16 mouse cellular contexts compared by ENCODE assay signal in the genomic region with DNA sequence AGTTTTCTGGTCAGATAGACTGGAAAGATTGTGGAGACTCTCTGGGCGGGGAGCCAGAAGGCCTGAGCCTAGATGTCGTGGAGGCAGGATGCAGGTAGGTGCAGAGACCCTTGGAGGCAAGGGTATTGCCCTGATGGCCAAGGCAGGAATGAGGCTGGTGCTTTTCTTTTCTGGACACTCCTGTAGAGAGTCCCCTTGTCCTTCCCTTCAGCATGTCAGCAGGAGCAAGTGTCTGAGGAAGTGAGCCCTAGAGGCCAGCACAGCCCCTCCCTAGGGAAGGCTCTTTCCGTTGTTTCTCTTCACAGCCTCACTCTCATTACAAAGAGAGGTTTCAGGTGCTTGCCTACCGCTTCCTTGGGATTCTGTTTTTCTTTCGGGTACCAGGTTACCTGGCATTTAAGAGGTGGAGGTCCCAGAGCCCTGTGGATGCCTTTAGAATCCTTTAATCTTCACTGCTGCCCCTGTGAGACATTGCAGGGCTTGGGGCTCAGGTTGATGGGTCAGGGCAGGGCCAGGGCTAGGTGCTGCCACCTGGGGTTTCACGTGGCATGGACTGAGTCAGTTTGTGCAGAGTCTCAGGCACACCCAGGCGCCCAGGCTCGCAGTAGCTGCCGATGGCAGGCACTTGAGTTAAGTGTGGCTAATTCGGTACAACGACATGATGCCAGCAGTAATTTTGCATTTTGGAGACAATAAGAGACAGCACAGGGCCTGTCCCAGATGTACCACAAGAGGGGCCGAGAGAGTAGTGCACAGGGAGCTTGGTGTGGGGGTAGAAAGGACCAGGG. TPM values are rescaled to one million over a fixed set of nuclear protein-coding genes. Genes with fewer than 3 reads are reported as not detected.
DNase-seq lines count a peak whose midpoint lies in the region; ATAC-seq and TF ChIP-seq lines count a peak whose summit lies in the region.
"Had no signal": no experiment of that assay in that cellular context is flagged by ENCODE, and none has a peak within 500 bp of the region (broad histone marks: within the 10 kb centered on the region; RNA-seq: fewer than 3 reads in every experiment).

No protein-coding gene starts in this region.

- DNase-seq in hindbrain, embryonic 10.5 days (ENCODE audit: low spot score) = no peak
- DNase-seq in hindbrain, embryonic 11.5 days (ENCODE audit: low spot score) = no peak
- peak; percentile 14 for DNase-seq in lung, postnatal 0 days (ENCODE audit: low spot score)
- DNase-seq in lung, postnatal 25 days (ENCODE audit: low spot score) = no peak
- no peak for DNase-seq in heart, embryonic 10.5 days (ENCODE audit: low spot score)
- DNase-seq in cerebellum, adult 18-20 months = no peak
- DNase-seq: adrenal gland, postnatal 36 days; gastrocnemius, postnatal 14 days; right cerebral cortex, postnatal 25 days; thymus, adult 18-20 months had no signal

- ATAC-seq in hindbrain, embryonic 11.5 days (ENCODE audit: low FRiP score) = no peak
- ATAC-seq in lung, postnatal 0 days = peak; percentile 41; the same call in 1 of the 2 replicates
- no peak for ATAC-seq in limb, embryonic 13.5 days (ENCODE audit: low FRiP score, low read depth)
- ATAC-seq in megakaryocyte-erythroid progenitor cell, adult 5-6 weeks (replicated peaks; ENCODE audit: low FRiP score, low TSS enrichment, poor library complexity, severe bottlenecking) = no peak
- ATAC-seq: forebrain, embryonic 14.5 days; hindbrain, embryonic 16.5 days had no signal

- H3K36me3 ChIP-seq in hindbrain, embryonic 10.5 days = no peaks in the 10 kb centered on the region
- no peaks in the 10 kb centered on the region for H3K36me3 ChIP-seq in hindbrain, embryonic 11.5 days (ENCODE audit: control insufficient read depth, insufficient read depth, low read length)
- H3K36me3 ChIP-seq in lung, postnatal 0 days (ENCODE audit: insufficient read depth, low read length) = no peaks in the 10 kb centered on the region
- H3K36me3 ChIP-seq in heart, embryonic 10.5 days = no peaks in the 10 kb centered on the region
- H3K36me3 ChIP-seq in limb, embryonic 13.5 days = no peaks in the 10 kb centered on the region

- H3K4me2 ChIP-seq in hindbrain, embryonic 11.5 days (replicated peaks; ENCODE audit: low read depth, low read length) = no peak overlapping the region
- no peak overlapping the region for H3K4me2 ChIP-seq in lung, postnatal 0 days (replicated peaks; ENCODE audit: low read depth, low read length)
- H3K4me2 ChIP-seq in limb, embryonic 13.5 days (replicated peaks) = no peak overlapping the region

- H3K4me3 ChIP-seq in hindbrain, embryonic 10.5 days = no peak overlapping the region
- H3K4me3 ChIP-seq in hindbrain, embryonic 11.5 days (ENCODE audit: low read depth, low read length) = no peak overlapping the region
- no peak overlapping the region for H3K4me3 ChIP-seq in lung, postnatal 0 days (ENCODE audit: low read depth, low read length)
- no peak overlapping the region for H3K4me3 ChIP-seq in heart, embryonic 10.5 days
- H3K4me3 ChIP-seq in limb, embryonic 13.5 days = no peak overlapping the region
- H3K4me3 ChIP-seq: myocyte had no signal

- peak overlapping the region; percentile 24; the same call in 1 of the 2 replicates for H3K27ac ChIP-seq in hindbrain, embryonic 10.5 days
- H3K27ac ChIP-seq in hindbrain, embryonic 11.5 days (ENCODE audit: low read depth, low read length) = no peak overlapping the region
- H3K27ac ChIP-seq in lung, postnatal 0 days (ENCODE audit: low read length) = no peak overlapping the region
- H3K27ac ChIP-seq in heart, embryonic 10.5 days = peak overlapping the region; percentile 53
- H3K27ac ChIP-seq in limb, embryonic 13.5 days = no peak overlapping the region
- H3K27ac ChIP-seq: liver, embryonic 14.5 days had no signal

- no peak for TF ChIP-seq CTCF in lung, postnatal 0 days (IDR thresholded peaks at IDR 0.05)

- no peak overlapping the region for H3K9ac ChIP-seq in hindbrain, embryonic 11.5 days (ENCODE audit: low read depth, low read length)
- H3K9ac ChIP-seq in lung, postnatal 0 days (replicated peaks; ENCODE audit: low read depth) = no peak overlapping the region
- H3K9ac ChIP-seq in limb, embryonic 13.5 days = peak overlapping the region; percentile 19; the same call in 1 of the 2 replicates
- H3K9ac ChIP-seq: liver, embryonic 14.5 days had no signal

- no peaks in the 10 kb centered on the region; the same call in 1 of the 2 replicates for H3K27me3 ChIP-seq in hindbrain, embryonic 10.5 days (ENCODE audit: insufficient read depth, poor library complexity, severe bottlenecking)
- 0 out of 2 replicates have a peak, but pooled peaks cover 2% of the 10 kb centered on the region for H3K27me3 ChIP-seq in hindbrain, embryonic 11.5 days (ENCODE audit: control insufficient read depth, insufficient read depth, low read length)
- no peaks in the 10 kb centered on the region for H3K27me3 ChIP-seq in lung, postnatal 0 days (replicated peaks; ENCODE audit: insufficient read depth, low read length)
- H3K27me3 ChIP-seq in heart, embryonic 10.5 days (ENCODE audit: insufficient read depth, poor library complexity, severe bottlenecking) = peaks cover 91% of the 10 kb centered on the region
- no peaks in the 10 kb centered on the region for H3K27me3 ChIP-seq in limb, embryonic 13.5 days

- no peaks in the 10 kb centered on the region for H3K9me3 ChIP-seq in hindbrain, embryonic 10.5 days
- H3K9me3 ChIP-seq in hindbrain, embryonic 11.5 days (ENCODE audit: control insufficient read depth, low read length) = no peaks in the 10 kb centered on the region
- no peaks in the 10 kb centered on the region for H3K9me3 ChIP-seq in lung, postnatal 0 days (ENCODE audit: low read length)
- no peaks in the 10 kb centered on the region for H3K9me3 ChIP-seq in heart, embryonic 10.5 days
- no peaks in the 10 kb centered on the region for H3K9me3 ChIP-seq in limb, embryonic 13.5 days

- TF ChIP-seq EP300 in lung, postnatal 0 days (IDR thresholded peaks at IDR 0.05) = no peak

- peaks cover 38% of the 10 kb centered on the region for H3K4me1 ChIP-seq in hindbrain, embryonic 10.5 days (replicated peaks)
- no peaks in the 10 kb centered on the region for H3K4me1 ChIP-seq in hindbrain, embryonic 11.5 days (replicated peaks; ENCODE audit: control insufficient read depth, insufficient read depth, low read length)
- H3K4me1 ChIP-seq in lung, postnatal 0 days (ENCODE audit: insufficient read depth, low read depth, low read length) = no peaks in the 10 kb centered on the region
- peaks cover 52% of the 10 kb centered on the region for H3K4me1 ChIP-seq in heart, embryonic 10.5 days
- H3K4me1 ChIP-seq in limb, embryonic 13.5 days = peaks cover 25% of the 10 kb centered on the region

- WGBS in hindbrain, embryonic 10.5 days = 68% methylated on average over 12 of the region's 12 CpGs
- WGBS in hindbrain, embryonic 11.5 days = 65% methylated on average over 12 of the region's 12 CpGs
- 46% methylated on average over 12 of the region's 12 CpGs for WGBS in lung, postnatal 0 days
- 39% methylated on average over 12 of the region's 12 CpGs for WGBS in heart, embryonic 10.5 days
- WGBS in limb, embryonic 13.5 days = 61% methylated on average over 12 of the region's 12 CpGs

RNA-seq across cellular contexts. Expression of a gene that starts 50.6 kb away (rescaled TPM):
- 63.2 and 76.8 TPM in 2 replicates for polyA plus RNA-seq in hindbrain, embryonic 10.5 days (2016; fragmentation: Nextera tagmentation; extraction: Ambion mirVana)
- 58.6 and 62.5 TPM in 2 replicates for polyA plus RNA-seq in hindbrain, embryonic 11.5 days (2014; fragmentation: Nextera tagmentation; extraction: Ambion mirVana)
- polyA plus RNA-seq in lung, postnatal 0 days (2015; fragmentation: Nextera tagmentation; extraction: Ambion mirVana) = 20.5 and 24.0 TPM in 2 replicates
- polyA plus RNA-seq in heart, embryonic 10.5 days (2016; fragmentation: Nextera tagmentation; extraction: Ambion mirVana) = 44.3 and 57.8 TPM in 2 replicates
- 62.5 and 63.6 TPM in 2 replicates for polyA plus RNA-seq in limb, embryonic 13.5 days (2015; fragmentation: Nextera tagmentation; extraction: Ambion mirVana)
- total RNA-seq in megakaryocyte-erythroid progenitor cell, adult 5-6 weeks (2014; fragmentation: Nextera tagmentation) = 70.9 and 89.0 TPM in 2 replicates
- total RNA-seq in megakaryocyte-erythroid progenitor cell, adult 5-6 weeks (2017) = 87.0 and 91.8 TPM in 2 replicates

RNA-seq across cellular contexts. Expression of a gene that starts 58.0 kb away (rescaled TPM):
- polyA plus RNA-seq in hindbrain, embryonic 10.5 days (2016; fragmentation: Nextera tagmentation; extraction: Ambion mirVana) = 145 and 149 TPM in 2 replicates
- 160 and 161 TPM in 2 replicates for polyA plus RNA-seq in hindbrain, embryonic 11.5 days (2014; fragmentation: Nextera tagmentation; extraction: Ambion mirVana)
- 44.9 and 47.5 TPM in 2 replicates for polyA plus RNA-seq in lung, postnatal 0 days (2015; fragmentation: Nextera tagmentation; extraction: Ambion mirVana)
- 90.5 and 135 TPM in 2 replicates for polyA plus RNA-seq in heart, embryonic 10.5 days (2016; fragmentation: Nextera tagmentation; extraction: Ambion mirVana)
- polyA plus RNA-seq in limb, embryonic 13.5 days (2015; fragmentation: Nextera tagmentation; extraction: Ambion mirVana) = 141 and 169 TPM in 2 replicates
- 57.9 and 68.7 TPM in 2 replicates for total RNA-seq in megakaryocyte-erythroid progenitor cell, adult 5-6 weeks (2014; fragmentation: Nextera tagmentation)
- total RNA-seq in megakaryocyte-erythroid progenitor cell, adult 5-6 weeks (2017) = 23.5 and 40.9 TPM in 2 replicates

Comparison
In these comparisons a context has a peak if more than half of its experiments do, and no peak if none do; other contexts are left out.
1. H3K27ac ChIP-seq: peak in hindbrain, embryonic 10.5 days (single experiment) and heart, embryonic 10.5 days (single experiment); none in hindbrain, embryonic 11.5 days (single experiment), lung, postnatal 0 days (single experiment) and limb, embryonic 13.5 days (single experiment).